Mouse (Mus musculus) bone marrow macrophage, adult 2 months (primary cell): ENCODE results near the gene Baz2a. TPM values are rescaled to one million over a fixed set of nuclear protein-coding genes. Genes with fewer than 3 reads are reported as not detected.
"Not testable (repeated sequence)": the region's sequence is repeated elsewhere in the genome, so short reads cannot be mapped to it uniquely, and the experiment has no call there.

Experiments
- H3K27ac ChIP-seq: 2 replicates; pipeline ENCODE4 v1.5.1; 2012; ENCODE audit warnings: low read depth, low read length; ENCODE audit not compliant: insufficient read depth
- H3K4me1 ChIP-seq: 2 replicates; pipeline ENCODE4 v1.6.1; 2012; ENCODE audit warnings: low read length; ENCODE audit not compliant: control insufficient read depth, insufficient read depth
- H3K4me3 ChIP-seq: 2 replicates; pipeline ENCODE4 v1.5.1; 2012; ENCODE audit warnings: mild to moderate bottlenecking, low read length, moderate library complexity; ENCODE audit not compliant: insufficient read depth
- CTCF ChIP-seq: IDR thresholded peaks from 2 replicates; pipeline ENCODE4 v1.5.1; 2012; ENCODE audit warnings: low read depth, mild to moderate bottlenecking, low read length, moderate library complexity
- POLR2A ChIP-seq: IDR thresholded peaks from 2 replicates; pipeline ENCODE4 v1.6.1; 2012; ENCODE audit warnings: mild to moderate bottlenecking, low read depth, low read length, borderline replicate concordance
- polyA plus RNA-seq: library from polyadenylated mRNA; stranded (reverse); fragments of >200 nt; gene quantifications from 2 replicates; pipeline ENCODE4 v1.2.4, GENCODE M21; 2012; ENCODE audit not compliant: missing spikeins, insufficient read depth, insufficient read length

Gene Baz2a
- polyA plus RNA-seq, 1 experiment: 52.9 TPM

DNA sequence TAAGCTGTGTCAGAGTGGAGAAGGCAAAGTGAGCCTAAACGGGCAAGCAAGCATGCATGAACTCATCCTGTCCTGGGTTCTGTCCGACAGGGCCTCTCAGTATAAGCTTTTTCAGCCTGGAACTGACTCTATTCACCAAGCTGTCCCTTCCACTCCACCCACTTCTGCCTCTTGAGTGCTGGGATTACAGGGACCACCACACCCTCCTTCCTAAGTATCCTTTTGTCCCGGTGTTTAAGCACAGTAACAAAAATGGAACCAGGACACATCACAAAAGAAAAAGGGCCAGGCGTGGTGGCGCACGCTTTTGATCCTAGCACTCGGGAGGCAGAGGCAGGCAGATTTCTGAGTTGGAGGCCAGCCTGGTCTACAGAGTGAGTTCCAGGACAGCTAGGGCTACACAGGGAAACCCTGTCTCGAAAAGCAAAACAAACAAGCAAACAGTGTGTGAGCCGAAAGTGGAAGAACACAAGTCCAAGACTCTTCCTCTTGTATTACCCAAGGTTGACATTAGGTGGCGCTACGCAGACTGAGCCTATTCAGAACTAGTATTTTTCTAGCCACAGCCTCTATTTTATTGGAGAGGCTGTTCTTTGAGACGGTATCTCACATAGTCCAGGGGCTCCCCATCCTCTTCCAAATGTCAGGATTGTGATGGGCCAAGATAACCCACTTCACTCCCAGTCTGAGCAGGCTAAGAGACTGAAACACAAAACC, 49.0 kb downstream of the Baz2a start:
- H3K4me3 ChIP-seq: no peak overlapping the region
- H3K27ac ChIP-seq: no peak overlapping the region
- H3K4me1 ChIP-seq: no peaks in the 10 kb centered on the region
- TF ChIP-seq POLR2A (no peak), CTCF (peak; percentile 32; the same call in 1 of the 2 replicates)

DNA sequence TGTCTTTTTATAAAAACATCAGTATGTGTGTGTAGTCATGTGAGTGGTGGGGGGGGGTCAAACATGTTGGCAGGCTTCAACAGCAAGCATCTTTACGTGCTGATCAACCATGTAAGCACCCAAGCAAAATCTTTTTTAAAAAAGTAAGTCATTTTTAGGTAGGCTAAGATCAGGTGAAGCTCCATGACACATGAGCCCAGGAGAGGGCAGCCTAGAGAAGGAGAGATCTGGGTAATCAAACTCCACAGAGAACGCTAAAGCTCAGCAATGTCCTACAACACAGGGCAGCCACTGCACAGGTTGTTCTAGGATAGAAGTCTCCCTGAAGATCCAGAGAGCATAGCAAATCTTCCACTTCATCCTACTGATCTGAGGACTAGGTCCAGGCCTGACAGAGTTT, 50.8 kb downstream of the Baz2a start:
- no peaks in the 10 kb centered on the region for H3K4me1 ChIP-seq
- no peak overlapping the region for H3K27ac ChIP-seq
- no peak overlapping the region for H3K4me3 ChIP-seq
- TF ChIP-seq CTCF (no peak), POLR2A (no peak)

DNA sequence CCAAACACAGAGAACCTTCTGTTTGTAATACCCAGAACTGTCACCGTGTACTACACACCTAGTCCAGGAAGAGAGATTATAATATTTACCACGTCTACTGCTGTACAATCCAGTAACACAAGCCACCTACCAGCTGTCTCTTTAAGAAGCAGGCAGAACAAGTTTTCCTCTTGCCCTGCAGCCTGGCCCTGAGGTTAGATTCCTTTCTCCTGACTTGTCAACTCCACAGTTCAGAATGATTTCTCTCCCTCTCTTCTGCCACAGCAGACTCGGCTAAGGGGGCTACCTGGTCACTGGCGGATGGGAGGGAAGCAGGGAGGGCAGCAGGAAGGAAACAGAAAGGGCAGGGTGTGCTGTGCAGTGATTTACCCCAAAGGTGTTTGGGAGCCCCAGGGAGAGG, 52.3 kb downstream of the Baz2a start:
- Histone ChIP-seq H3K27ac (no peak overlapping the region), H3K4me3 (no peak overlapping the region), H3K4me1 (no peaks in the 10 kb centered on the region)
- TF ChIP-seq CTCF (no peak), POLR2A (no peak)

DNA sequence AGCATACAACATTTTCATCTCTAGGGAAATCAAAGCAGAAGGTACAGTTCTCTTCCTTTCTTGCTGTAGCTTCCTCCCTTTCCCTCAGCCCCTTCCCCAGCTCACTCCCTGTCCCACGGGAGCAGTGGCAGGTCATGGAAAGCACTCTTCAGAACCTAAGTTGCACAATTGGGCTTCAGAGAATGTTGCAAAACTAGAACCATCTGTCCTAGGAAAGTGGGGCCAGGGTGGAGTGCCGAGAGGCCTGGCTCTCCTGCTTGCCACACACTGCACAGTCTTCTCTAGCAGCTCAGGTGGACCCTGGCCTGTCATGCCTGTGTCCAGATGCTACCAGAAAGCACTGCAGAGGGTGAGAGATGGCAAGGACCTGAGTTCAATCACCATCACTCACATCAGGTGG, 53.6 kb downstream of the Baz2a start:
- TF ChIP-seq CTCF (no peak), POLR2A (no peak)
- Histone ChIP-seq H3K4me3 (no peak overlapping the region), H3K27ac (no peak overlapping the region), H3K4me1 (peaks cover 8% of the 10 kb centered on the region)

DNA sequence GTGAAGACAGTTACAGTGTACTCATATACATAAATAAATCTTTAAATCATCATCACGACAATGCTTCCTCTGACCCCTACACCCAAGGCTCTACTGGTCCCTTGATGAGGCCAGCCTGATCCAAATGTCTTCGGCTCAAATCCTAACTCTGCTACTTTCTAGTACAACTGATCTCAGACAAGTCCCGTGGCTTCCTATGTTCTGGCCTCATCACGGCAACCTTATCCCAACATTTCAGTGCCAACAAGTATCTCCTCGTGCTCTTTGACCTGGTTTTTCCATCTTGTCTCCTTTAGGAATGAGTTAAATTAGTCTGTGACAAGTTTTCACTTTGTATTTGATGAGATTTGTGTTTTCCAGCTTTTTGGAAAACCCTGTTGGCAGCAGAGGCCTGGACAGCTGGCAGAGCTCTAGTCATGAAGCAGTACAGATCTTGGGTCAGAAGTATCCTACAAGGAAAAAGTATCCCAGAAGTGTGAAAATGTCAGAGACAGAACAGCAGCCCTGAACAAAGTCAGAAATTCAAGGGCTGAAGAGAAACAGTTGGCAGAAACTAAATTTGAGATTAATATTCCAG, 57.5 kb downstream of the Baz2a start:
- Histone ChIP-seq H3K4me1 (peaks cover 13% of the 10 kb centered on the region), H3K27ac (peak overlapping the region; percentile 23; the same call in 1 of the 2 replicates), H3K4me3 (no peak overlapping the region; the same call in 1 of the 2 replicates)
- TF ChIP-seq POLR2A (no peak), CTCF (no peak)

DNA sequence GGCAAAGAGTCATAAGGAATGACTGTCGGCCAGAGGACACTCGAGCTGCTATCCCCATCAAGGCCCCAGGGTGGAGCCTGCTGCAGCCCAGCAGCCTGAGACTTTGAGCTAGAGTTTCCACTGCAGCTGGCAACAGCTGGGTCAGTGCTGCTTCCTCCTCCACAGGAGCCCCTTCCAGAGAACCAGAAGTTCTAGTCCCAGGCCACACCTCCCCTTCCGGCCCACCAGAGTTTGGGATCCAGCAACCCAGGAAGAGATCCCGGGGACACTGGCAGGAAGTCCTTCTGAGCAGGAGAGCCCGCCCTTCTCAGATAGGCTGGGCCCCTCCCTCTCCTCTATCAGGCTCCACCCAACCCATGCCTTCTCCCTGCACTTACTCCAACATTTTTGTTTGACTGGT, 58.2 kb downstream of the Baz2a start:
- TF ChIP-seq POLR2A: no peak
- no peak for TF ChIP-seq CTCF
- Histone ChIP-seq H3K4me3 (peak overlapping the region; percentile 23; the same call in 1 of the 2 replicates), H3K27ac (peak overlapping the region; percentile 23), H3K4me1 (peaks cover 16% of the 10 kb centered on the region)

DNA sequence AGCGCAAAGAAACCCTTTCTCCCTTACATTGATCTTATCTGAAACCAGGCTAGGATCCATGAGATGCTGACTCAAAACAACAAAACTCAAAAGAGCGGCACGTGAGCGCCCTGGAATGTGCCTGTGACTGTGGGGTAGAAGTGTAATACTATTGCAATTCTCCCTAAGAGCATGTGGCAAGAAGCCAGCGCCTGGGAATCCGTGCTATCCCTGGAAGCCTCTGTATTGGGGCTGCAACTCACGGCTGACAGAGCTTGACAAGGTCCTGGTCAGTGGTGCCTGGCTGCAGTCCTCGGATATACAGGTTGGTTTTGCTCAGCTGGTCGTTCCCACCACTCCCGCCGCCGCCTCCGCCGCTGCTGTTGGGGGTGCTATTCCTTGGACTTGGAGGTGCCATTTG, 59.6 kb downstream of the Baz2a start:
- TF ChIP-seq CTCF (no peak), POLR2A (no peak)
- H3K4me1 ChIP-seq: peaks cover 16% of the 10 kb centered on the region
- no peak overlapping the region for H3K27ac ChIP-seq
- no peak overlapping the region for H3K4me3 ChIP-seq

DNA sequence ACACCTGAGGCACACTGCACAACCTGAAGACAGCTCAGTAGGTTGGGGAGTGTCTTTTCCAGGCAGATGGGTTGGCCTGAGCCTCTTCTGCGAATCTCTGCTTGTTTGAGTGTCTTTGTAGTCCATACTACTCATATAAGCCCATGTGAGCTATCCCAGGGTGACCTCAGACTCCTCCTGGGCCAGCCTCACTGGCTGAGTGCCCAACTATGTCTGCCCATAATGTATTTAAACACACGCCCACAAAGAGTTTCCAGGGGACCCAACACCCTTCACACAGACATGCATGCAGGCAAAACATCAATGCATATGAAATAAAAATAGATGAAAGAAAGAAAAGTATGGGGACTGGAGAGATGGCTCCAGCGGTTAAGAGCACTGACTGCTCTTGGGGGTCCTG, 62.6 kb downstream of the Baz2a start:
- no peak overlapping the region for H3K4me3 ChIP-seq
- H3K27ac ChIP-seq: no peak overlapping the region
- no peak for TF ChIP-seq POLR2A
- no peak for TF ChIP-seq CTCF
- peaks cover 13% of the 10 kb centered on the region for H3K4me1 ChIP-seq

DNA sequence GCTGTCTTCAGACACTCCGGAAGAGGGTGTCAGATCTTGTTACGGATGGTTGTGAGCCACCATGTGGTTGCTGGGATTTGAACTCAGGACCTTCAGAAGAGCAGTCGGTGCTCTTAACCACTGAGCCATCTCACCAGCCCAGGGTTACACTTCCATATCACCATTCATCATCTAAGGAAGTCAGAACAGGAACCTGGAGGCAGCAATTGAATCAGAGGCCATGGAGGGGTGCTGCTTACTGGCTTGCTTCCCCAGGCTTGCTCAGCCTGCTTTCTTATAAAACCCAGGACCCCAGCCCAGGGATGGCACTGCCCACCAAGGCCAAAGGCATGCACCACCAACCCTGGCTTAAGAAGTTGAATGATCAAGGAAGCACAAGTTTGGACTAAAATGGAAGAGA, 74.3 kb downstream of the Baz2a start:
- H3K27ac ChIP-seq, H3K4me3 ChIP-seq: not testable (repeated sequence)
- peaks cover 17% of the 10 kb centered on the region for H3K4me1 ChIP-seq

DNA sequence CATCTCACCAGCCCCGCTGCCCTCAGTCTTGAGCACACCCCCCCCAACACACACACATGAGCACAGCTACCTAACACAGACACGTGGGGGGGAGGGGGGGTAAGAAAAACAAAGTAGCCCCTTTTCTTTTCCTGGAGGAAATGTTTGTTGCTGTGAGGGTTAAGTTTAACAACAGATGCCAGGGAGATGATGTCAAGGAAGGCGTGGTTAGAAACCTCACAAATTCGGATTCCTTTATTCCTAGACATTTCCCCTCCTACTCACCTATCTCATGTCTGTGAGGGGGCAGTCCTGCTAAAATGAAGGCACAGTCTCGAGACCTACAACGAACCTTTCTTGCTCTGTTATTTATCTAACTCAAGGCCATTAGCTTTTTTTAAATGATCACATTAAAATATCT, 75.7 kb downstream of the Baz2a start:
- no peak overlapping the region for H3K4me3 ChIP-seq
- no peak for TF ChIP-seq POLR2A
- TF ChIP-seq CTCF: no peak
- peaks cover 19% of the 10 kb centered on the region for H3K4me1 ChIP-seq
- H3K27ac ChIP-seq: peak overlapping the region; percentile 26; the same call in 1 of the 2 replicates

DNA sequence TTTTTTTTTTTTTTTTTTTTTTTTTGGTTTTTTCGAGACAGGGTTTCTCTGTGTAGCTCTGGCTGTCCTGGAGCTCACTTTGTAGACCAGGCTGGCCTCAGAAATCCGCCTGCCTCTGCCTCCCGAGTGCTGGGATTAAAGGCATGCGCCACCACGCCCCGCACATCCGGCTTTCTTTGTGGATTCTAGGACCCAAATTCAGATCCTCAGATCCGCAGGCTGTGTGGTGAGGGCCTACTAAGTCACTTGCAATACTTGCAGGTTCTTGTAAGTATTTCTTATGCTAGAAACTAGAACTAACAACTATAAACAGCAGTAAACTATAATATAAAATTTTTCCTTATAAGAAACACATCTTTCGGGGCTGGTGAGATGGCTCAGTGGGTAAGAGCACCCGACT, 80.0 kb downstream of the Baz2a start:
- H3K4me1 ChIP-seq: peaks cover 26% of the 10 kb centered on the region

More for the DNA sequence above, 80.0 kb downstream of the Baz2a start:
- H3K4me3 ChIP-seq, H3K27ac ChIP-seq: not testable (repeated sequence)
